Mouse (Mus musculus) left cerebral cortex, postnatal 36 days (tissue): ENCODE results near the gene Ndufaf5. TPM values are rescaled to one million over a fixed set of nuclear protein-coding genes. Genes with fewer than 3 reads are reported as not detected.
"Not testable (repeated sequence)": the region's sequence is repeated elsewhere in the genome, so short reads cannot be mapped to it uniquely, and the experiment has no call there.

Experiments
- DNase-seq, 2 experiments: peaks; one replicate each; pipeline ENCODE4 v3.0.0; 2021 to 2022; ENCODE audit warnings: low spot score in 2 of 2, mixed read lengths in 1 of 2
- intact Hi-C: fragments of 180-260 bp; cut with DNase I; formaldehyde crosslinking; loops from one replicate; pipeline ENCODE4 v1.15.1; 2025
- total RNA-seq, 2 experiments: library from RNA; stranded (reverse); gene quantifications; 2 replicates each; pipeline ENCODE4 v1.2.3; 2021

The Ndufaf5 gene
- 10 to 100 TPM; 44.9 to 50.0 TPM for total RNA-seq

DNA sequence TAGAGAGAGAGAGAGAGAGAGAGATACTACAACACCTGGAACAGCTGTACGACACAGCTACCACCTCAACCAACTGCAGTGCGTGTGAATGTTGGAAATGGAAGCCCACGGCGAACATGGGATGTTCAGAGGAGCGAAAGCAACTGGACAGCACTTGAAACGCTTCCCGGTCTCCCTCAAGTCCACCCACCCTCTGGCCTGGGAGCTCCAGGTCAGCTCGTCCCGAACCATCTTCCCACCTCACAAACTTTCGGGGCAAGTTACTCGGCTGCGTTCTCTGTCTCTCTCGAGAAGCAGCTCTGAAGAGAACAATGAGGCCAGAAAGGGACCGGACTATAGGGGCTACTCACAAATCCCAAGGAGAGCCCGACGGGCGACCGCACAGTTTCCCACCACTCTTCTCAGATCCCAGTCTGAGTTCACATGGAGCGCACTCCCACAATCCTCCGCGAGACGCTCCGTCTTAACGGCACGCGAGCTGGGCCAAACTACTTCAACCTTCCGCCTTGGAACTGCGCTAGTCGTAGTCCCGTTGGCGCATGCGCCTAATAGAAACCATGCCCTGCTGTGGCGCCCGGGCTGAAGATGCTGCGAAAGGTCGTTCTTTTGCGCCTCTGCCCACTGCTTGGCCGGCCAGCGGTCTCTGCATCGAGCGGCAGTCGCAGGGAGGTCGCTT is at the start of gene Ndufaf5, which contains the start of gene Esf1:
Gene Ndufaf5, plus strand, starts transcription at position 523 of the 676 bp plus-strand sequence.
Gene Esf1, minus strand, starts transcription at position 438 of the 676 bp plus-strand sequence.
- DNase-seq = peak; percentile 99
- intact Hi-C loops = loop anchor here (2.0 to 10.0 kb wide), 2 partner anchors 225 to 257 kb away; partner anchors contain the start of gene Macrod2

GRCm38 (mm10) chr2:140125516-140125915 is 44.9 kb upstream of the Ndufaf5 start:
- intact Hi-C loops = no loop called here
- no peak for DNase-seq

GRCm38 (mm10) chr2:140151743-140152142 is 18.7 kb upstream of the Ndufaf5 start, which contains the start of gene Gm17374:
Gene Gm17374 (plus strand): TSS chr2:140152043.
- DNase-seq, intact Hi-C loops: not testable (repeated sequence)

- intact Hi-C loops = loop anchor here (5.0 kb wide), 2 partner anchors 567 to 777 kb away; no protein-coding TSS in a partner anchor
- DNase-seq = no peak
Observed at GRCm38 (mm10) chr2:140159186-140159730, 11.2 kb upstream of the Ndufaf5 start.

GRCm38 (mm10) chr2:140163351-140163854 is 7.0 kb upstream of the Ndufaf5 start:
- intact Hi-C loops = loop anchor here (10.0 kb wide), 2 partner anchors 99 to 739 kb away; partner anchors contain the start of gene Tasp1
- DNase-seq = no peak

DNA sequence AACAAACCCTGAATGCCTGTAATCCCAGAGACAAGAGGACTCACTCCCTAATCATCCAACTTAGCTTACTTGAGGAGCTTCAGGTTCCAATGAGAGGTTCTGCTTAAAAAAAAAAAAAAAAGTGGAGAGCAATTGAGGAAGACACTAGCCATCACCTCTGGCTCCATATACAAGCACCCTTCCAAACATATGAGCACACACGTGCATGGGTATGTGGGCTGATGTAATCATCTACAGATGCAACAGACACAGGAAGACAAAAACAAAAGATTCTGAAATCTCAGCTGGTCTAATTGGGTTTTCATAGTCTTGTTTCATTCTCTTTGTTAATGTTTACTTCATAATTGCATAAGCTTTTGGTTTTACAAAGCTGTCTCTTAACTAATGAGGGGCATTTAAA is 1.4 kb upstream of the Ndufaf5 start:
- intact Hi-C loops = loop anchor here (10.0 kb wide), 2 partner anchors 104 to 744 kb away; partner anchors contain the start of gene Tasp1
- DNase-seq = no peak

DNA sequence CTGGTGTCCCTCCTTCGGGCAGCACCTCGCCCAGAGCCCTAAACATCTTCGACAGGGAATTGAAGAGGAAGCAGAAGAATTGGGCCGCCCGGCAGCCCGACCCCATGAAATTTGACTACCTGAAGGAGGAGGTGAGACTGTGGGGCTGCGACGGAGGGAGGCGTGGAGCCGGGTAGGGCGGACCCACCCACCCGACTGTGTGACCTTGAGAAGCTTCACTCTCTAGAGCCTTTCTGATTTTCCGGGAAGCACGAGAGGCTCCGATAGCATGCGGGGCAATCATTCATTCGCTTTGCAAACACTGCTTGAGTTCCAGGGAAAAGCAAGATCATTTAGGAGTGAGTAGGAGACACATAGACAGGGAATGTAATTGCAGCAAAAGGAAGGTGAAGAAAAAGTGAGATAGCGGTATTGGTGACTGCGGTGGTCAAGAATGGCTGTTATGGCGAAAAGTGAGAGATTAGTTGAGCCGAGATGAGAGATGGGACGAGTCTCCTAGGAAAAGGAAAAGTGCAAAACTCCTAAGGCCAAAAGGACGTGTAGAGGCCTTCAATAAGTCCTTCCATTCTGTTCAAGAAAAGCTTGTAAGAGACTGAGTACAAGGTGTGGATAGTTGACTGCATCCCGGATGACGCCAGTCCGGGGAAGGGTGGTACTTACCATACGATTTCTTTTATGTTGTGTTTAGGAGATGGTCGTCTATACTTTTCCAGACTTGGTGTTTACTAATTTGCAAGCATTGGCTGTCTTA is 529 bp downstream of the Ndufaf5 start:
- no peak for DNase-seq
- intact Hi-C loops = loop anchor here (2.0 to 10.0 kb wide), 2 partner anchors 224 to 256 kb away; partner anchors contain the start of gene Macrod2

GRCm38 (mm10) chr2:140185685-140186210 is 15.3 kb downstream of the Ndufaf5 start:
- DNase-seq, intact Hi-C loops: not testable (repeated sequence)

- no peak for DNase-seq
- intact Hi-C loops = loop anchor here (5.0 kb wide), 2 partner anchors 197 to 227 kb away; partner anchors contain the start of gene Macrod2
Observed at GRCm38 (mm10) chr2:140200713-140201112, 30.3 kb downstream of the Ndufaf5 start.

DNA sequence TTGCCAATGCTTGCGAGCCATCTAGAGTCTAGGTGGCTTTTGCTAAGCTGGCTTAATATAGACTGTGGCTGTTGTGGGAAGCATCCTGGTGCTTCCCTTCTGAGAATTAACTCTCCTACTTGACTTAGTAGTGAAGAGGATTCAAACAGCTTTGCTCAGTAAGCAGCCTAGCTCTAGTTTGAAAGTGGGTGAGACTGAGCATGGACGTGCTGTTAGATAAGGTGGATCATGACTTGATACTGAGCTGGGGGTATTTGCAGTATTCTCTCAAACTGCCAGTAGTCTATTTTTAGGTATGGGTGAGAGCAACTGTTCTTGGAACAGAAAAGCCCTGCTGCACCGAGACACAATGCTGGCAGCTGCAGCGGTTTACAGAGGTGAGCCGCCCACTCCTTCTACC is 32.1 kb downstream of the Ndufaf5 start:
- intact Hi-C loops = loop anchor here (5.0 kb wide), 2 partner anchors 195 to 225 kb away; partner anchors contain the start of gene Macrod2
- no peak for DNase-seq

DNA sequence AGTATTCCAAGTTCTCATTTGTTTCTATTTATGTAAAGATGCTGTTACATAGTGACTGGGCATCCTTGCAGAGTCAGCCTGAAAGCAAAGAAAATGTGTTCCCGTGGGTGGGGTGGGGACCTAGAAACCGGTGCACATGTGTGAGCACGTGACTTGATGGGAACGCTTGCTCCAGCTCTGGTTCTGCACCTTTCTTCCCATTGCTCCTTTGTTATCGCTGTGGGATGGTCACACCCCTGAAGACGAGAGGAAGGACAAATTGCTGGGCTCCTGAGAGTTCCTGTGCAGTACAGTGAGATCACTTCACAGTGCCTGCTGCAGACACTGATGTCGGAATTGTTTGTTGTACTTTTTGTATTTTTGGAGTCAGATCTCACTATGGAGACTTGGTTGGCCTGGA is 33.3 kb downstream of the Ndufaf5 start:
- no peak for DNase-seq
- intact Hi-C loops = loop anchor here (5.0 kb wide), 2 partner anchors 194 to 224 kb away; partner anchors contain the start of gene Macrod2

DNA sequence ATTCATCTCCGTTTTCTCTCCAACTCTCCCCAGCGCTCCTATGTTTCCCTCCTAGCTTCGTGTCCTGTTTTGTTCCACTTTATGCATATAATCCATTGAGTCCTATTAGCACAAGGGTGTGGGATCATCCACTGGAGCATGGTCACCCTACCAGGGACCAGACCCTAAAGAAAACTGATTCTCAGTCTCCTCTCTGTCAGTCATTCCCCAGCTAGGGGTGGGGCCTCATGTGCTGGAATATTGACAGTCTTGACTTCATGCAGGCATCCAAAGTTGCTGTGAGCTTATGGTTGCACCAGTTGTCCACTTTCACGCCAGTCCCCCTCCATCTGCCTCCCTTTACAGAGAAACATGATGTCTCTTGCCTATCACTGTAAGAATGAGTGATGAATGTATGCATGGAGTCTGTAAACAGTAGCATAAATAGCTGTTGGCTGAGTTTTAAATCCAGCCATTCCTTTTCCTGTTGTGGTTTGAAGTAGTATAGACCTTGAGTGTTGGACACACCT is 44.1 kb downstream of the Ndufaf5 start:
- DNase-seq = no peak
- intact Hi-C loops = no loop called here

GRCm38 (mm10) chr2:140215415-140215814 is 45.0 kb downstream of the Ndufaf5 start:
- DNase-seq = no peak
- intact Hi-C loops = no loop called here

GRCm38 (mm10) chr2:140215965-140216364 is 45.5 kb downstream of the Ndufaf5 start:
- intact Hi-C loops = no loop called here
- DNase-seq = no peak

GRCm38 (mm10) chr2:140220325-140220724 is 49.9 kb downstream of the Ndufaf5 start:
- intact Hi-C loops = no loop called here
- no peak for DNase-seq

- intact Hi-C loops = no loop called here
- DNase-seq = no peak
Observed at GRCm38 (mm10) chr2:140230295-140230694, 59.8 kb downstream of the Ndufaf5 start.

- intact Hi-C loops = no loop called here
- no peak for DNase-seq
Observed at GRCm38 (mm10) chr2:140237245-140237644, 66.8 kb downstream of the Ndufaf5 start.

DNA sequence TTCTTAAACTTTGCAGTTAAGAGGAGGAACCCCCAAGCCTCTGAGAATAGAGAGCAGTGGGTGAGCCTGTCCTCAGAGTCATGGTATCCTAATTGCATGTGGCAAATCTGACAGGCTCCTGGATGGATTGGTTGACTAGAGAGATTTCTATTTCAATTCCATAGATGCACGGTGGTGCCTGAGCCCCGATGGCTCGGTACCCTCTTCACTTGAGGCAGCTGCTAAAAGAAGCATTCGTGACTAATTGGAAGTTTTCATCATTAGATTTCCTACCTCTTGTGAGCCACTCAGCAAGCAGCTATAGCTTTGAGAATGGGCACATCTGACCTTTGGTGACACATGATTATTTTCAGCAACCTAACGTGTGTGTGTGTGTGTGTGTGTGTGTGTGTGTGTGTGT is 71.9 kb downstream of the Ndufaf5 start:
- no peak for DNase-seq
- intact Hi-C loops = no loop called here

DNA sequence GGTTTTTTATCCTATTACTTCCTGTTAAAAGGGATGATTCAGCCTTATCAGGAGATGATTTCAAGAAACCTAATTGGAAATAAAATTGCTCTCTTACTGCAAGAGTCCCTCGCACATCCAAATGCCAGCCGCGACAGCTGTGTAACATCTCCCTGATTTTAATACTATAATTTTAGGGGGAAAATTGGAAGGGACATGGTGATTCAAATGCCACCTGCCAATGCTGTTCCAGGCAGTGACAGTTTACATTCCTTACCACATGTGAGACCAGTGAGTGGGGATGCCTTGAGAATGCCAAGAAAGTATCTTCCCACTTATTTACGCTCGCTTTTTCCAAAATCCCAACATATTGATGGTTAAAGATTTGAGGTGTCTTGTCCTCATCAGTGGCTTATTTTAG is 72.7 kb downstream of the Ndufaf5 start:
- no peak for DNase-seq
- intact Hi-C loops = no loop called here
